Mouse (Mus musculus) embryo, embryonic 11.5 days (tissue): ENCODE results near the gene Crkl.
"Not testable (repeated sequence)": the region's sequence is repeated elsewhere in the genome, so short reads cannot be mapped to it uniquely, and the experiment has no call there.

Experiments used
- DNase-seq: peaks from one replicate; pipeline ENCODE4 v3.0.0-alpha.2; 2012; ENCODE audit warnings: low read depth, low spot score

The Crkl gene

GRCm38 (mm10) chr16:17486505-17486904, 34.7 kb downstream of the Crkl start:
- DNase-seq: no peak

- no peak for DNase-seq
Measured at GRCm38 (mm10) chr16:17488478-17489468, 37.0 kb downstream of the Crkl start.

- DNase-seq: no peak
Measured at GRCm38 (mm10) chr16:17489469-17490111, 37.8 kb downstream of the Crkl start, which contains the start of gene Aifm3. Aifm3 (plus strand) TSS chr16:17489611.

- DNase-seq: no peak
Measured at GRCm38 (mm10) chr16:17491154-17491553, 39.4 kb downstream of the Crkl start.

GRCm38 (mm10) chr16:17491896-17492561, 40.2 kb downstream of the Crkl start:
- no peak for DNase-seq

- DNase-seq: no peak
Measured at GRCm38 (mm10) chr16:17496499-17497305, 44.9 kb downstream of the Crkl start.

GRCm38 (mm10) chr16:17499249-17499883, 47.6 kb downstream of the Crkl start:
- DNase-seq: no peak

GRCm38 (mm10) chr16:17502681-17503080, 50.9 kb downstream of the Crkl start:
- no peak for DNase-seq

- no peak for DNase-seq
Measured at GRCm38 (mm10) chr16:17507018-17507552, 55.3 kb downstream of the Crkl start.

- not testable (repeated sequence) for DNase-seq
Measured at GRCm38 (mm10) chr16:17508031-17508430, 56.2 kb downstream of the Crkl start.

- DNase-seq: peak; percentile 79
Measured at GRCm38 (mm10) chr16:17508546-17509239, 56.9 kb downstream of the Crkl start, which contains the start of gene Lztr1. Lztr1 (plus strand) TSS chr16:17508688.

GRCm38 (mm10) chr16:17509240-17509597, 57.4 kb downstream of the Crkl start:
- DNase-seq: no peak

- DNase-seq: no peak
Measured at GRCm38 (mm10) chr16:17510143-17510542, 58.4 kb downstream of the Crkl start.

GRCm38 (mm10) chr16:17510686-17511085, 58.9 kb downstream of the Crkl start:
- no peak for DNase-seq

- no peak for DNase-seq
Measured at GRCm38 (mm10) chr16:17511431-17511830, 59.6 kb downstream of the Crkl start.

GRCm38 (mm10) chr16:17518910-17519309, 67.1 kb downstream of the Crkl start:
- DNase-seq: no peak

- no peak for DNase-seq
Measured at GRCm38 (mm10) chr16:17524156-17524555, 72.4 kb downstream of the Crkl start.

- DNase-seq: no peak
Measured at GRCm38 (mm10) chr16:17525524-17525923, 73.7 kb downstream of the Crkl start.

GRCm38 (mm10) chr16:17526223-17526622, 74.4 kb downstream of the Crkl start:
- DNase-seq: no peak

- DNase-seq: no peak
Measured at GRCm38 (mm10) chr16:17527606-17528005, 75.8 kb downstream of the Crkl start.
